Mouse (Mus musculus): Measurements from ENCODE around the gene Zfp143. TPM values are rescaled to one million over a fixed set of nuclear protein-coding genes. Genes with fewer than 3 reads are reported as not detected.
"Not testable (repeated sequence)": the region's sequence is repeated elsewhere in the genome, so short reads cannot be mapped to it uniquely, and the experiment has no call there.

Zfp143 gene
- total RNA-seq, 2 experiments from 2014 or later, result 10.9 to 13.0 TPM

GRCm38 (mm10) chr7:110087914-110088313 is 26.9 kb downstream of the Zfp143 start:
- no peak for DNase-seq (ENCODE audit: low spot score in 2 of 2)

GRCm38 (mm10) chr7:110091670-110092069 is 30.7 kb downstream of the Zfp143 start:
- peak; percentile 23 to 47 for DNase-seq (ENCODE audit: low spot score in 2 of 2)

GRCm38 (mm10) chr7:110096332-110096731 is 35.3 kb downstream of the Zfp143 start:
- DNase-seq (ENCODE audit: low spot score in 2 of 2), result no peak

- no peak for DNase-seq (ENCODE audit: low spot score in 2 of 2)
These were observed 36.2 kb downstream of the Zfp143 start for GRCm38 (mm10) chr7:110097106-110097793.

GRCm38 (mm10) chr7:110100854-110101253 is 39.8 kb downstream of the Zfp143 start:
- DNase-seq (ENCODE audit: low spot score in 2 of 2), result no peak

GRCm38 (mm10) chr7:110101266-110101665 is 40.2 kb downstream of the Zfp143 start:
- no peak for DNase-seq (ENCODE audit: low spot score in 2 of 2)

GRCm38 (mm10) chr7:110105041-110105440 is 44.0 kb downstream of the Zfp143 start:
- DNase-seq (ENCODE audit: low spot score in 2 of 2), result no peak

GRCm38 (mm10) chr7:110106633-110107032 is 45.6 kb downstream of the Zfp143 start:
- DNase-seq (ENCODE audit: low spot score in 2 of 2), result no peak

- DNase-seq (ENCODE audit: low spot score in 2 of 2), result not testable (repeated sequence)
These were observed 47.5 kb downstream of the Zfp143 start for GRCm38 (mm10) chr7:110108524-110108923.

- peak; percentile 13 to 21 for DNase-seq (ENCODE audit: low spot score in 2 of 2)
These were observed 48.1 kb downstream of the Zfp143 start for GRCm38 (mm10) chr7:110108967-110109610.

GRCm38 (mm10) chr7:110110061-110110656 is 49.1 kb downstream of the Zfp143 start:
- DNase-seq (ENCODE audit: low spot score in 2 of 2), result no peak

- DNase-seq (ENCODE audit: low spot score in 2 of 2), result no peak
These were observed 53.7 kb downstream of the Zfp143 start for GRCm38 (mm10) chr7:110114699-110115098.

- DNase-seq (ENCODE audit: low spot score in 2 of 2), result peak in 1 of 2 experiments; percentile 12
These were observed 55.8 kb downstream of the Zfp143 start for GRCm38 (mm10) chr7:110116731-110117291.

- DNase-seq (ENCODE audit: low spot score in 2 of 2), result no peak
These were observed 57.4 kb downstream of the Zfp143 start for GRCm38 (mm10) chr7:110118448-110118847.

- DNase-seq (ENCODE audit: low spot score in 2 of 2), result no peak
These were observed 59.3 kb downstream of the Zfp143 start for GRCm38 (mm10) chr7:110120157-110120784.

GRCm38 (mm10) chr7:110121162-110121515 is 60.1 kb downstream of the Zfp143 start:
- no peak for DNase-seq (ENCODE audit: low spot score in 2 of 2)

- peak; percentile 96 to 97 for DNase-seq (ENCODE audit: low spot score in 2 of 2)
These were observed 60.7 kb downstream of the Zfp143 start, which contains the start of gene Wee1 for GRCm38 (mm10) chr7:110121516-110122288. Gene Wee1 (plus strand): TSS chr7:110122046.

- DNase-seq (ENCODE audit: low spot score in 2 of 2), result peak; percentile 58 to 75
These were observed 61.2 kb downstream of the Zfp143 start for GRCm38 (mm10) chr7:110122289-110122564.

- peak; percentile 38 to 53 for DNase-seq (ENCODE audit: low spot score in 2 of 2)
These were observed 61.8 kb downstream of the Zfp143 start for GRCm38 (mm10) chr7:110122565-110123422.

All from left cerebral cortex, adult 18-20 months (tissue).